Mouse (Mus musculus): ENCODE data around the gene Svop.

The Svop gene

DNA sequence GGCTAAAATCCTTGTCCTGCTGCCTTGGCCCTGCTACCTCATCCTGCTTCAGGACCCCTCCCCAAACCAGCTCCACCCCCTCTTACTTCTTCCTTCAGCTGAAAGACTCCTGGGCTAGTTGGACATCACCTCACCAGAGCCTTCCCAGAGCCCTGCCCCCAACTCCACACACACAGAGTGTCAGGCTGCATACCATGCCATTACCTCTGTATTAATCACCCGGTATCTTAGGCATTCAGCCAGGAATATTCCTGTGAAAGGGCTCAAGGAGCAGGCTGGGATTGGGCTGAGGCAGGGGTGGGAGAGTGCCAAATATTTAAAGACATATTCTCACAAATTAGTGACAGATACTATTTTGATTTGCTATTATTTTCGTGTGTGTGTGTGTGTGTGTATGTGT is 94.9 kb downstream of the Svop start:
- DNase-seq (ENCODE audit: low read depth, low spot score) = no peak

DNA sequence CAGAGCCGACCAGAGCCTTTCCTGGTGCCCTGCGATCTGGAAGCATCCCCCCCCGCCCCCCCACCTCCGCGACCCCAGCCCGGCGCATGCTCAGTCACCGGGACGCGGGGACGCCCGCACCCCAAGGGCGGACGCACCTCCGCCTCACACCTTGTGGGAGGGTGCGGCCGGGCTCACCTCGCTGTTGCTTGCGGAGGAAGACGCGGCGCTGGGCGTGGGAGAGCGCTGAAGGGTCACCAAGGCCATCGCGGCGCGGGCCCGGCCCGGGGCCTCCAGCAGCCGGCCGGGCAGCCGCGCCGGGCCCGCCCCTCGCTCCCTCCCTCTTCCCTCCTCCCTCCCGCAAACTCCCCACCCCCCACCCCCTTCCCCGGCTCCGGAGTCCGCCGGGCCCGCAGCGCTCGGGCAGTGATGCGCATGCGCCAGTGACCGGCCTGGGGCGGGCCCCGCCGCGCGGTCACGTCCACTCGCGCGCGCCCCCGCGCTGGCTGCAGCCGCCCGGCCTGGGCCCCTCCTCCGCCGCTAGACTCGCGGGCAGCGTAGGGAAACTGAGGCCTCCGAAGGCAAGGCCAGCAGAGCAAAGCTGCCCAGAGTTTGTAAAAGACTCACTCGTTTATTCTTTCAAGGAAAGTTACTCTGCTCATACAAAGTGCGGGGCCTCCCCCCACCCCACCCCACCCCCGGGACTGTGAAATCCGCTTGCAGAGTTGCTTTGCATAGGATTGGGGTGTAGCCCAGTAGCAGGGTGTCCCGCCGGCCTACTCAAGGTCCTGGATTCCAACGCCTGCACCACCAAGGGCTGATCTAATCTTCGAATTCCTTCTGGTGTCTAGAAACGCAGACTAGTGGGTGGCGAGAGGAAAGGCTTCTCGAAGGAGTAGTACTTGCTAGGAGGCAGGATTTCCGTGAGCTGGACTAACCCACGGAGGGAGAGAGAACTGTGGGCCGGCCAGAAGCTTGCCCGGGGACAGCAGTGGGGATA is 97.6 kb downstream of the Svop start, which contains the start of gene Ssh1:
Ssh1 (minus strand) TSS at position 408 of the 979 bp plus-strand sequence.
- DNase-seq (ENCODE audit: low read depth, low spot score) = peak; percentile 85

DNA sequence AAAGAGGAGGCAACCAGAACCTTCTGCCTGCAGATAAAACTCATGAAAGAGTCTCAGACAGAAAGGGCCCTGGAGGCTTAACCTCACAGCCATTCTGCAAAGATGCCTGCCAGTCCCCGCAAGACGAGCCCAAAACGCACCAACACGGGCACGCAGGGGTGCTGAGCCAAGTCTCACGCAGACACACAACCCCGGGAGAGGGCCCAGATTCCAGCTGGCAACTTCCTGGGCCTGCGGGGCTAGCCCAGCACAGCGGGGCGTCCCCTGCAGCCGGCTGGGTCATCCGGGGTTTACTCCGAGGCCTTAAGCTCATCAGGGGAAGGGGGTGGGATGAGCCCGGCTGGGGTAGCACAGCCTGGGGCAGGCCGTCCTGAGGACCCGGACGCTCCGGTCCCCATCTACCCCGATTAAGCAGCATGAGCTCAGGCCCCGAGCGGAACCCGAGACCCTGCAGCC is 98.3 kb downstream of the Svop start:
- peak; percentile 73 for DNase-seq (ENCODE audit: low read depth, low spot score)

DNA sequence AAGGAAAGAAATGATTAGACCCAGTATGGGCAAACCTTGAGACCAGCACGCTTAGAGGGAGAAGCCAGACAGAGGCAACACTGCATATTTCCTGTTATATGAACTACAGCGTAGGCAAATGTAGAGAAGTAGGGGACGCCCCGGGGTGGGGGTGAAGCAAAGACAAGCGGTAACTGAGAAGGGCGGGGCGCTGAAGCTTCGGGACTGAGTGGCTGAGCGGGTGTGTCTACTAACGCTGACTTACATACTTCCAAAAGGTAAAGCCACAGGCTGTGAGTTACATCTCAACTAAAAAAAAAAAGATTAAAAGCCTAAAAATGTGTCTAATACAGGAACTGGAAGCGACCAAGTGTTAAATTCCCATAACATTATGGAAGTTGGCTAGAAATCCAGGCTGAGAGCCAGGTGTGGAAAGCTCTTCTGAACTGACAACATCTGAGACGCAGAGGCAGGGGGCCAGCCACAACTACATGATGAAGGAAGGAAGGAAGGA is 99.0 kb downstream of the Svop start:
- DNase-seq (ENCODE audit: low read depth, low spot score) = peak; percentile 21

GRCm38 (mm10) chr5:113991141-113991540 is 100.2 kb downstream of the Svop start:
- no peak for DNase-seq (ENCODE audit: low read depth, low spot score)

DNA sequence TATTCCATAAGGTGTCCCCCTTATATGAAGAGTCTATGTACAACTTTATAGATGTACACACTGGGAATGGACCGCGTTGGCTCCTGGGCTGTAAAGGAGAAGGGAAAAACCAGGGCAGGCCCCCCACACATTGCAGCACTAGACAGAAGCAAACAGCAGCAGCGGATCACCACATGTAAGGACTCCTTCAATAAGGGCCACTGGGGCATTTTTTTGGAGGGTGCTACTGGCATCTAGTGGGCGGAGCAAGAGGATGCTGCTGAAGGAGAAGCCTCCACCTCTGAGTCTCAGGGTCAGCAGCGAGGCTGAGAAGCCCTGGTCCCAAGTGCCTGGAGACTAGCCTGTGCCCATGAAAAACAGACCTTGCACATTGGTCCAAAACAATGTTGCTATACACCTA is 100.8 kb downstream of the Svop start:
- no peak for DNase-seq (ENCODE audit: low read depth, low spot score)

GRCm38 (mm10) chr5:113989437-113990024 is 101.8 kb downstream of the Svop start:
- DNase-seq (ENCODE audit: low read depth, low spot score) = no peak

GRCm38 (mm10) chr5:113986182-113986961 is 105.0 kb downstream of the Svop start:
- peak; percentile 35 for DNase-seq (ENCODE audit: low read depth, low spot score)

DNA sequence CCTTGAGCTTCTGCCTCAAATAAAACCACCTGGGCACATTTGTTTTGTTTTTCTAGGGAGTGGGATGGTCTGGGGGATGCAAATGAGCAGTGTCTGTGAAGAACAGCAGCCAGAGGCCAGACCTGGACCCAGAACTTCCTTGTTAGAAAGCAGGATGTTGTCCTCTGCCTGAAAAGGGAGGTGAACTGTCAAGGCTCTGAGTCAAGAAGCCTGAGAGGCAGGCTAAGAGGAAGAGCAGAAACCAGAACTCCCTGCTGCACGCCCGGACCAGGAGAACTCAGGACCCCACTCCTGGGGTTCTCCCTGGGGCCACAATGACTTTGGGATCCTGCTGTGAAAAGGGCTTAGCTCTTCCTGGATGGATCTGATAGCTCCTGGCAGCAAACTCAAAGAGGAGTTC is 105.6 kb downstream of the Svop start:
- DNase-seq (ENCODE audit: low read depth, low spot score) = peak; percentile 21

DNA sequence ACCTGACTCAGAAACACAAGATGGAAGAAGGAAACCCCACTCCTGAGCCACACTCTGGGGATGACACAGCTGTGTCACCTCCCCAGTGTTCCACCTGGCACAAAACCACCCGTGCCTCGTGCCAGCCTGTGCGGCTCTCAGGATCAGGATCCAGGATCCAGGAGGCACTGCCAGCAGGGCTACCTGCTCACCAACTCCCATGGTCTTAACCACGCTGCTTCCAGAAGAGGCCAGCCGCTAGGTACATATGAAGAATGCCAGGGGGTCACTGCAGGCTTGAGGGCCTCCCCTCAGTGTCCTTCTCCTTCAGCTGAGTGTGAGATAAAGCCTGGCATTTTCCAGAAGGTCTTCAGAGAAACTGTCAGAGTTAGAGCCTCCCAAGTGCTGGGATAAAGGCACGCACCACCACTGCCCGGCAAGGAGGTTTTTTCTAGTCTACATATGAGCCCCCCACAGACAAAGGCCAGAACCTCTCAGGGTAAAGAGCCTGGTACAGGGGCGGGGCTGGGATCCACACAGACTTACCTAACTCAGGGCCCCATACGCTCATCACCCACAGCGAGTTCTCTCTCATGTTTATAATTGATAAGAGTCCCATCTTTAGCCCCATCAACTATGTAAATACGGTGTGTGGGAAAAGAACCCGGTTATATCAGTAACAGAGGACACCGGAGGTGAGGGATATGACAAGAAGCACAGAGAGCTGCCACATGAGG is 107.2 kb downstream of the Svop start:
- no peak for DNase-seq (ENCODE audit: low read depth, low spot score)

DNA sequence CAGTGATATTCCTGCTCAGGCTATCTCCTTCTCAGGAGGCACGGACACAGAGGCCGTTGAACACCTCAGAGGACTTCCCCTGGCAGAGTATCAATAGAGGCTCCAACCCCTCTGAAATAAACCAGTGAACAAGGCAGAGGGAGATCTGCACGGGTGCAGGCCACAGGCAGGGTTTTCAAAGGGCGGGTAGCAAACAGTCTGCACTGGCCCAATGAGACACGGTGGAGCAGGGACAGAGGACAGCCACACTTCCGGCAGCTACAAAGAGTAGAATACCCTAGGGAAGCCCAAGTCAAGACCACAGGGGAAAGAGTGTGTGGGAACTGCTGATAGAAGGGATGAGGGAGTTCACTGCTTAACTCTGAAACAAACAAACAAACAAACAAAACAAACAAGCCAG is 107.8 kb downstream of the Svop start:
- no peak for DNase-seq (ENCODE audit: low read depth, low spot score)

GRCm38 (mm10) chr5:113981843-113982242 is 109.5 kb downstream of the Svop start:
- no peak for DNase-seq (ENCODE audit: low read depth, low spot score)

DNA sequence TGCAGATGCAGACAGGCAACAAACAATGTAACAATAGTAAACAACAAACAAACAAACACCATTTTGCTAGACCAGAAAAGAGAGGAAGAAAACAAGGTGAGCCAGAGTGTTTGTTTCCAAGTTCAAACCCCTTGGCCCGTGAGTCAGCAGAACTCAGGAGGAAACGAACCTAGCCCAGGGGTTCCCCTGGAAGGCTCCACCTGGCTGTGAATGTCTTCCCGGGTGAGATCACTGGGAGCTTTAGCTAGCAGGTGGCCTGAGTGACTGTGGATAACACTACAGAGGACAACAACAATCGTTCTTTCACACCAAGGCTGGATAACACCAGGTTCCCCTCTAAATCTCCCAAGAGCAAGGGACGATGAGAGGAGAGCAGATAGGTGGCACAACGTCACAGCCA is 110.2 kb downstream of the Svop start:
- DNase-seq (ENCODE audit: low read depth, low spot score) = no peak

DNA sequence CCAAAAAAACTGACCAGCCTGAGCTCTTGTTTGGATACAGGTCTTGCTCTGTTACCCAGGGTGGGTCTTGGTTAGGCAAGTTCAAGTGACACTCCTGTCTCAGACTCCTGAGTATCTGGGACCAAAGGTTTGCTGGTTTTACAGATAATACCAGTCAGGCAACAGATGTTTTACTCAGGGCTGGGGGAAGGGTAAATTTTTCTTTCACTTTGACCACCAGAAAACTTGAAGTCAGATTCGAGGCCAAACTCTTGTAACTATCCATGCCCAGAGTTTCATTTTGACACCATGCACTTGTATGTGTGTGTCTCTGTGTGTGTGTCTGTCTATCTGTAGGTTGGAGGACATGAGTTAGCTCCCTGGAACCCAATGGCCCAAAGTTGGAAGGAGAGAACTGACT is 110.9 kb downstream of the Svop start:
- no peak for DNase-seq (ENCODE audit: low read depth, low spot score)

GRCm38 (mm10) chr5:113977309-113977708 is 114.1 kb downstream of the Svop start:
- peak; percentile 21 for DNase-seq (ENCODE audit: low read depth, low spot score)

All from R1 (cell line).